Mouse (Mus musculus): Measurements from ENCODE around the gene Olfr350.

Olfr350 gene

GRCm38 (mm10) chr2:36846010-36846409, at the start of gene Olfr350:
Olfr350 (plus strand) TSS chr2:36846310.
- DNase-seq (ENCODE audit: low spot score), result no peak

GRCm38 (mm10) chr2:36816932-36817331, 29.2 kb upstream of the Olfr350 start, which contains the start of gene Olfr3:
Olfr3 (minus strand) TSS chr2:36817032.
- DNase-seq (ENCODE audit: low spot score), result no peak

DNA sequence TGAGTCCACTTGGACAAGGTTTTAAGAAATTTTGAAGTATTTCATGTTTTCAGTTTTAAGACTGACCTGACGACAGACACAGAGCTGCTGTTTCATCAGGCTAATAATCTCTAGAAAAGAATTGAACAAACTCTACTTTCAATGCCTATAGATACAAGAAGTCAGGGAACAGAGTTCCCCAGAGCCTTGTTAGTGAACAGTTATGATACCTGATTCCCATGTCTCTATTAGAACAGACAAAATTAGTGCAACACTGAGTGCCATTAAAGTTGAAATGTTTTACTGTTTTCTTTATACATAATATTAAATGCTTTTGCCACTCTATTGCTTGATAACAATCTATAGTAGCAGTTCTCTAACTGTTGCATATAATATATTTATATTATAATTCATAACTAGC, 16.4 kb downstream of the Olfr350 start, which contains the start of gene Olfr351:
Gene Olfr351, minus strand, starts transcription at position 101 of the 400 bp plus-strand sequence.
- no peak for DNase-seq (ENCODE audit: low spot score)

DNA sequence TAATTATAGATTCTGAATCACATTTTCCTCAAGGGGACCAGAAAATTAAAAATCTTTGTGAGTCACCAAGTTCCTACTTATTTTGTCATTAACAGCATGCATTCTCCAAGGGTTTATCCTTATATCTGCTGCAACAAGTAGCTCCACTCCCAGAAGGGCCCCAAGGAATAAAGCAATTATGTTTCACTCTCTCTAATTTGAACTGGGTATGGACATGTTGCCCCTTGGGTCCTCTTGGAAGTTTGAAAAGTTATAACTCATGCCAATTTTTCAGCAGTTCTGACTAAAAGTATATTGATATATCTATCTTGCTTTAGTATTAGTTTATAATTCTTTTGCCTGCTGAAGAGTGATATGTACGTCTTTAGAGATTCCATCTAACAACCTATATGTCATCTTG, 22.1 kb downstream of the Olfr350 start, which contains the start of gene Olfr352:
Gene Olfr352, plus strand, starts transcription at position 301 of the 400 bp plus-strand sequence.
- DNase-seq (ENCODE audit: low spot score), result no peak

DNA sequence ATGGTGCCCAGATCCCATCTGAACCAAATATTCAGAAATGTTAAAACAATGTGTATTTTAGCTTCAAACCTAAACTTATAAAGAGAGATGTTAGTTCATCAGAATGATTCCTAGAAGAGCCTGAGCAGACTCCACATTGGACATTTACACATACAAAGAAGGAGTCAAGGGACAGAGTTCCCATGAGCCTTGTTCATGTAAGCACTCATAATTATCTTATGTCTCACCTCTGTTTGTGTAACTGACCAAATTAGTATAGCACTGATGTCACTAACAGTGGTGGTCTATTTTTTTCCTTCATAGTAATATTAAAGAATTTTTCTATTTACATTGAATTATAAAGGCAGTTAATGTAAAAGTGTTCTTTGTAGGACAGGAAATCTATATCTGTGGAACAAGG, 46.7 kb downstream of the Olfr350 start, which contains the start of gene Olfr353:
Gene Olfr353, minus strand, starts transcription at position 101 of the 400 bp plus-strand sequence.
- no peak for DNase-seq (ENCODE audit: low spot score)

GRCm38 (mm10) chr2:36897114-36897513, 51.0 kb downstream of the Olfr350 start:
- DNase-seq (ENCODE audit: low spot score), result no peak

Measured in urinary bladder, postnatal 25 days (tissue).